Mouse (Mus musculus): ENCODE measurements at regions not wholly inside any gene's neighbourhood (a gene's known extent, or its start where the extent isn't known, plus 50 kb on each side); places are given as distances from the start of the nearest gene placed in this dataset.

DNA sequence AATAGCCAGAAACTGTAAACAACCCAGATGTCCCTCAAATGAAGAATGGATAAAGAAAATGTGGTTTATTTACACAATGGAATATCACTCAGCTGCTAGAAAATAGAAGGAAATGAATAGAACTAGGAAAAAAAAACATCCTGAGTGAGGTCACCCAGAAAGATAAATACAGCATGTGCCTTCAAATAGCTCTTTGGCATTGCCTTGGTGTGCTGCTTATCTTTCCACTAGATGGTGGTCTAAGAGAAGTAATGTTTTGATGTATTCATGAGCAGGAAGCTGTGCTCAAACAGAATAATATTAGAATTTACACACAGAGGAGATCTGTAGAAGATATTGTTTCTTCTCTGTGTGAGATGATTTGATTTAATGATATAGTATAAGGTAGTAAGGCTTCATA is 78.8 kb downstream of the Zfp619 start:
- no peak for DNase-seq (ENCODE audit: low spot score in 2 of 2)

DNA sequence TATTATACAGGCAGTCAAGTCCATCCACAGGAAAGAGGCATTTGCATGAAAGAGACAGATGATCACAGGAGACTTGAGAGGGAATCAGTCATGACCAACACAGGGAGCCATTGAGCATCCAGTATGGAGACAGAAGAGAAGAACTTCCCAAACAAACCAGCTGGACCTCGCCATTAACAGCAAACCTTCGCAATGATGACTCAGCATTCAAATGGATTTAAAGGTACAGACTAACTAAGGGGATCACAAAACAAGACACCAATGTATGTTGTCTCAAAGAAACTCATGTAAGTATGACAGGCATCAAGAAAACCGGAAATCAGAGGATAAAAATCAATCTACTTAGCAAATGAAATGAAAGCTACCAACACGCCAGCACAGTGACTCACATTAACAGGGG is 96.2 kb downstream of the Zfp619 start:
- DNase-seq (ENCODE audit: low spot score in 2 of 2): no peak

DNA sequence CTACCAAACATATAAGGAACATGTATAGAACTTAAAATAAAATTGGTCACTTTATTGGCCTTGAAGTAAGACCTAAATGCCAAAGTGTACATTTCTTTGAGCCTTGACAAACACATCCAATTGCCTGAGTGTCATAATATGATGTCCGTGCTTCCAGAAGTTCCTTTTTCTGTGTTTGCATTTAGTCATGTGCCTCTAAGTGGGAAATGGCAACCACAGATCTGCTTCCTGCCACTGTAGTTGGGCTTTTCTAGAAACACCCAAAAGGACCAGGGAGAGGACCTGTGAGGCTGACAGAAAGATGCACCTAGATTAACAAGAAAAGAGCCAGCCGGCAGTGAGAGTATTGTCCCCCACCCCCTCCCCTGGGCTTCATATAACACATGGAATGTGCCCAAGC is 97.5 kb downstream of the Zfp619 start:
- DNase-seq (ENCODE audit: low spot score in 2 of 2): no peak

DNA sequence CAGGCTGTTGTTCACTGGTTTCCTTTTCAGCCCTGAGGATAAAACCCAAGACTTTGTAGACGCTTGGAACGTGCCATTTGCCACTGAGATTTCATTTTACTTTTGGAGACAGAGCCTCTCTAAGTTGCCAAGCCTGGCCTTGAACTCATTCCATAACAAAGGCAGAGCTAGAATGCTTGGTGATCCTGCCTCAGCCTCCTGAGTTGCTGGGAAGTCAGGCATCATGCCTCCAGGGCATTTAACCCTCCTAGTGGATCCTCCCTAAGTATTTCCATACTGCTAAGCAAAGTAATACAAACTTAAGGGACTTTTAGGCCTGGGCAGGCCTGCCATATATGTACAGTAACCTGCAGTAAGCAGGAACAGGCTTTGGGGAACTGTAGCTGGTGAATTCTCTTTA is 104.2 kb downstream of the Zfp619 start:
- DNase-seq (ENCODE audit: low spot score in 2 of 2): no peak

DNA sequence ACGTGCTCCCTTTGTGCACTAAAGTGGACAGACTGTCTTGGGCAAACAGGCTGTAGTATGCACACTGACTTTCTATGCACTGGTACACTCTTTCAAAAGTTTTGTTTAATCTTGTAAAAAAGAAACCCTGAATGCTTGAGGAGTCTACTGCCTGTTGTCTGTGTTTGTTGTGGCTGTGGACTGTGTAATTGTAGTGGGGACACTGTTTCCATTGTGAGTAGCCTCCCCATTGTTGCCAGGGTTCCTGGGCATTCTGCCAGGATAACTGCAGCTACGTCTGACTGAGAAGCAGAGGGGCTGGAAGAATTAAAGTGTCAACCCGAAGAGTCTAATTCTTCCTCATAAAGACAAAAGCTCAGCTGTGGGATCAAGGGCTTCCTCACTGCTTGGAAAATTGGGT is 115.3 kb downstream of the Zfp619 start:
- no peak for DNase-seq (ENCODE audit: low spot score in 2 of 2)

DNA sequence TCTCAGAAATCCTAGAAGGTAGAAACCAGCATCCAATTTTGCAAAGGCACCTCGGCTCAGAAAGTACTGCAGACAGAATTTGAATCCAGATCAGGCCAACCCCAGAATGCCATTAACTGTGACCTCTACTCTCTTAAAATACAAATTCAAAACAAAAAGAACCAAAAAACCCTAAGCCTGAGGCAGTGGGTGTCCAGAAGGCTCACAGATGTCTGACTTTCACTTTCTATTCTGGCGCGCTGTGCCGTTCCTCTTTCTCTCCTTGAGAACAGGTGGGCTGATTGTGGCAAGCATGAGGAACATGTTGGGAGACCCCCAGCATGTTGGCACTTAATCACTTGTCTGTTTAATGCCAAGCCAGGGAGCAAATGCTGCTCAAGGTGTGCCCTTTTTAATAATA is 124.8 kb downstream of the Zfp619 start:
- DNase-seq (ENCODE audit: low spot score in 2 of 2): no peak

DNA sequence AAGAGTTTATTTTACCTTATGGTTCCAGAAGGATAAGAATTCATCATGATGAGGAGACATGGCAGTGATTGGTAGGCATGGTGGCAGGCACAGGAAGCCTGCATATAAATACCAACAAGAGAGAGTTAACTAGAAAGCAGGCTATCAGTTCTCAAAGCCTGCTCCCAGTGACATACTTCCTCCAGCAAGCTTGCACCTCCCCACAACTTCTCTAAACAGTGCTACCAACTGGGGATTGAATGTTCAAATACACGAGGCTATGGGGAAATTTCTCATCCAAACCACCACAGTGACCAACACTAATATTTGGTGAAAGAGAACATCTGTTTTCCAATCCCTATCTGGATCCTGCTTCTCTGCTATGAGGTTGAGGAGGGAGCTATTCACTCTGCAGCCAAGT is 125.8 kb downstream of the Zfp619 start:
- no peak for DNase-seq (ENCODE audit: low spot score in 2 of 2)

DNA sequence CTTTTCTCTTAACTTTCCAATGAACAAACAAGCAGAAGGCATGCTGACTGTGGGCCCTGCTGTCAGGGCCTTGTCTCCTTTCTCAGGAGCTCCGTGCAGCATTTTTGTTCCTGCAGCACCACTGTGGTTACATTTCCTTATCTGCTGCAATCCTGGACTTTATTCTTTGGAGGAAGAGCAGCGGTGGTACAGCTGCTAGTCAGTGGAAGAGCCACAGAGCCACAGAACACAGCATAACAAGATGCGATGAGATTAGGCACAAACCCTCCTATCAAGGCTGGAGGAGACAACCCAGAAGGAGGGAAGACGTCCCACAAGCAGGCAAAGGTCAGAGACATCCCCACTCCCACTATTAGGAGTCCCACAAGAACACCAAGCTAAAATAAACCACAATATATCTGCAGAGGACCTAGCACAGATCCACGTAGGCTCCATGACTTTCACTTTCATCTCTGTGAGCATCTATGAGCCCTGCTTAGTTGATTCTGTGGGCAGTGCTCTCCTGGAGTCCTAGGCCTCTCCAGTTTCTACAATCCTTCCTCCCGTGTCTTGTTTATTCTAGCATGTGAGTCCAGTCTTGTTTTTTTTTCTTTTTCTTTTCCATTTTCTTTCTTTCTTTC is 133.0 kb downstream of the Zfp619 start:
- DNase-seq (ENCODE audit: low spot score in 2 of 2): no peak

DNA sequence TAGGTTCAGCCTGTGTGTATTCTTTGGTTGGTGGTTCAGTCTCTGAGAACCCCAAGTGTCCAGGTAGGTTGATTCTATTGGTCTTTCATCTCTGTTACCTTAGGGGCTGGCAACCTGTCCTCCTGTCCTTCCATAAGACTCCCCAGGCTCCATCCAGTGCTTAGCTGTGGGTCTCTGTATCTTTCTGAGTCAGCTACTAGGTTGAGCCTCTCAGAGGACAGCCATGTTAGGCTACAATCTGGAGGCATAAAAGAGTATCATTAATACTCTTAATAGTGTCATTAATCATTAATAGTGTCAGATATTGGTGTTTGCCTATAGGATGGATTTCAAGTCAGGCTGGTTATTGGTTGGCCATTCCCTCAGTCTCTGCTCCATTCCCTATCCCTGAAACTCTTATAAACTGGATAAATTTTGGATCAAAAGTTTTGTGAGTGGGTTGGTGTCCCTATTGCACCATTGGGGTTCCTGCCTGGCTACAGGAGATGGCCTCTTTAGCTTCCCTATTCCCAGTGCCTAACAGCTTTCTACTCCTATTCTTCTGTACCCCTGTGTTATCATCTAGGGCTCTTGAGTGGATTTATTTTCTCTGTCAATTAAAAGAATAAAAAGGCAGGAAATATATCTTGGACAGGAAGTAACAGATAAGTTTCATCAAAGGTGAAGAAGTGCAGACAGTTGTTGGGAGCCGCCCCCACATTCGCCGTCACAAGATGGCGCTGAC is 137.2 kb downstream of the Zfp619 start:
- DNase-seq (ENCODE audit: low spot score in 2 of 2): no peak

DNA sequence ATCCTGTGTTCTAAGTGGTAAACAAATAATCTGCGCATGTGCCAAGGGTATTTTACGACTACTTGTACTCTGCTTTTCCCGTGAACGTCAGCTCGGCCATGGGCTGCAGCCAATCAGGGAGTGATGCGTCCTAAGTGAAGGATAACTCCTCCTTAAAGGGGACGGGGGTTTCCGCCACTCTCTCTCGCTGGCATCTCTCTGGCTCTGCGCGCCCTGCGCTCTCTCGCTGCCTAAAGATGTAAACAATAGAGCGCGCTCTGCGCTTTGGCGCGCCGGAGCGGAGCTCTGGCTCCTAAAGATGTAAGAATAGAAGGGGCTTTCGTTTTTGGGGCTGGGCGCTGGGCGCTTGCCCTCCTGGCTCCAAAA is 137.7 kb downstream of the Zfp619 start:
- DNase-seq (ENCODE audit: low spot score in 2 of 2): peak; percentile 10 to 67

DNA sequence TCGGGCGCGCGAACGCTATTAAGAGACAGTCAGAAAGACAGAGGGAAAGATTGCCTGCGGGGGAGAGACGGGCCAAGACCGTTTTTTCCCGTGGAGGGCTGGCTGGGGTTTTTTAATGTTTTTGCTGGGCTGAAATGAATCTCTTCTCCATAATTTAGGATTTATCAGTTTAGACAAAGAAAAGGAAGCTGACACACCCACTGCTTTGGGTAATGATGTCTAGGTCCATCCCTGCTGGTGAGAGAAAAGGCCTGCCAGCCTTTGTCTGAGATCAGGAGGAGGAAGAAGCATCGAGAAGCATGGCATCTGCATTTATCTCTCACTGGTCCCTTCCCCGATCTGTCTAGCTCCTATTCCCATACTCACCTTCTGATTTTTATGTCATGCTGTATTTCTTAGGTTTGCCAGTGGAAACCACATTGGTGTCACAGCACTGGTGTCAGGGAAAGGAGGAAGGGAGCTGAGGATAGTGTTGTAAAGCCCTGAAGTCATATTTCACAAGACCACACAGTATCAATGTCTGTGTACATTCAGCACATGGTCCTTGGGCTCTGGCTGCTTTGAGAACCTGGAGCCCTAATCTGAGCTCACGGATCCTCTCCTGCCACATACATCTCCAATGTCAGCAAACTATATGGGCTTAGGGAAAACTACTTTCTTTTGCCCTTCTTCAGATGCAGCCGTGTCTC is 138.3 kb downstream of the Zfp619 start:
- DNase-seq (ENCODE audit: low spot score in 2 of 2): no peak

DNA sequence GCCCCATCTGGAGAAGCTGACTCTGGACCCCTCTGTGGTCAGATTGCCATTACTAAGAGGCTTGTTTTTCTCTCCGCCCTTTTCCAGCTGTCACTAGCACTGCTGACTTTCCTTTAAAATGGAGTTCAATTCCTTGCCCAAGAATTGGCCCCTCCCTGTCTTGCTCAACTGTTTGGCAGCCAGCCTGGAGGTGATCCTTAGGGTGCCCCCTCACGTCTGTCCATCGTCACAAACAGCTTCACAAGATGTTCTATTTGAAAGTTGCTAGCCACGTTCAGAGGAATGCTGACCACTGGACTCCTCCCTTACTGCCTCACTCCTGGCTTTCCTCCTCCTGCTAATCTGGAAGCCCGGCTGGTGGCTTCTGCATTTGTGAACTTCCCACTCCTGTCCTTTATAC is 142.0 kb downstream of the Zfp619 start:
- no peak for DNase-seq (ENCODE audit: low spot score in 2 of 2)

DNA sequence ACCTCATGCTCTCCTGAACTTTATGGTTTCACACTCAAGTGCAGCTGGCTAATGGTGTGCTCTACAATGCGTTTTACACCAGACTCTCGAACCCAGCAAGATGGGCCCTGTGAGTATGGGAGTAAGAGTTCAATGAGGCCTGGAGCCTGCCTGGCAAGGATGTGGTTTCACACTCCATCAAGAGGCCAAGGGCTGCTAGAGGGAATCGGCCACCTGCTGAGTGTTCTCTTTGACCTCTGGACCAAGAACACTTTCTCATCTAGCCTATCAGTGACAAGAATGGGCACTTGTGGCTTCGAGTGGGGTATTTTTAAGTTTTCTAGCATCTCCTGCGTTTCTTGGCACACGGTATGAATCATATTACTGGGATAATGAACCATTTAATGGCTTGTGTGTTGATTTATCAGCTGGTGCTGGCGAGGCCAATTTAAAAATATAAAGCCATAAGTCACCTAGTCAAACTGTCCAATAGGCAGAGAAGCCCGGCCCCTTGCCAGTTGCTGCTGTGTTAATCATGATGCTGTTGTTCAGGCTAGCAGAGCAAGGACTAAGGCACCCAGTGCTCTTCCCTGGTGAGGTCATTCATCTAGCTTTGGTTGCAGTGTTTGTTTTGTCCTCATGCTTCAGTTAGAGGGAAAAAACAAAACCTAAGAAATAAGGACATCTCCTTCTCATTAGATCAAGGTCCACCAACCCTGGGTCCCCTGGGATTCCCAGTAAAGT is 157.7 kb downstream of the Zfp619 start:
- no peak for DNase-seq (ENCODE audit: low spot score in 2 of 2)

DNA sequence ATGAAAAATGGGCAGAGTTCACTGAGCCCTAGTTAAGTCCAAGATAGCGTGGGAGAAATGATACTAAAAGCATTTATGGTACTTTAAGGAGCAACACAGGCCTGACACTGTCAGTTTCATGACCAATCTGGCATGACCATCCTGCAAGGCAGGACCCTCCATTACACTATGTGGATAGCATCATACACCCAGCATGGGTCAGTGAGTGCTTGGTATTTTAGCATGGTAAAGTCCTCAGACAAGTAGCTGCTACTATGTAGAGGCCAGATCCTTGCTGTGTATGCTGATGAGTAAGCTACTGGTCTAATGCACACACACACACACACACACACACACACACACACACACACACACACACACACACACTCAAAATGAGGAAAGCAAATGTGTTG is 158.3 kb downstream of the Zfp619 start:
- DNase-seq (ENCODE audit: low spot score in 2 of 2): no peak

DNA sequence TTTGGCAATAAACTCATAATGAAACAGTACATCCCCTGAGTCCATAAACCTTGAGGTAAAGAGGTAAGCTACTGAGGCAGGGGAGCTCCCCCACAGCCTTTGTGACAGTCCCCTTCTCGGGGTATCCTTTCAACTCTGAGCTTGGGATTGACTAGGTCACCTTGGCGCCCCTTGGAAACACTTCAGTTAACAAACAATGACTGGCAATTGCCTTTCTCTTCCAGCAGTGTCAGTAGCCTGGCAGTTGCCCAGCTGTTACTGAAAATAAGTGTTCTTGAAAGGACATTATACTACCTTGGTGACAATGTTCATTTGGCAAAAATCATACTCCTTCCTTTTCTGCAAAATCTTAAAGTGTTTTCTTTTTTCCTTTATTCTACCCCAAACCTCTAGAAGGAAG is 162.8 kb downstream of the Zfp619 start:
- DNase-seq (ENCODE audit: low spot score in 2 of 2): no peak

DNA sequence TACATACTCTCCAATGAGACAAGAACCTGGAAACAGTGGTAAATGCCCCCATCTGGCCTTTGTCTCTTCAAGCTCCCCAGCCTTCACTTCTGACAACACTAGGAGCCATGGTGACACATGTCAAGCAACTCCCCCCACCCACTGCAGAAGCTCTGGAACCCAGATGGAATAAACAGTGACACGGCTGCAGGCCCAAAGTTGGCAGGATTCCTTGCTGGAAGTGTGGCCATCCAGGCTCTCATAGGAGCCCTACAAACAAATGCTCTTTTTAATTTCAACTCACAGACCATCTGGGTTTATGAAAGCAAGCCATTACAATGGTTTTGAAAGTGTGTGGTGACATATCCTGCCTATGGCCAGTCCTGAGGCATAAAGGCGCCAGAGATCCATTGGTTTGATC is 179.0 kb downstream of the Zfp619 start:
- DNase-seq (ENCODE audit: low spot score in 2 of 2): no peak

DNA sequence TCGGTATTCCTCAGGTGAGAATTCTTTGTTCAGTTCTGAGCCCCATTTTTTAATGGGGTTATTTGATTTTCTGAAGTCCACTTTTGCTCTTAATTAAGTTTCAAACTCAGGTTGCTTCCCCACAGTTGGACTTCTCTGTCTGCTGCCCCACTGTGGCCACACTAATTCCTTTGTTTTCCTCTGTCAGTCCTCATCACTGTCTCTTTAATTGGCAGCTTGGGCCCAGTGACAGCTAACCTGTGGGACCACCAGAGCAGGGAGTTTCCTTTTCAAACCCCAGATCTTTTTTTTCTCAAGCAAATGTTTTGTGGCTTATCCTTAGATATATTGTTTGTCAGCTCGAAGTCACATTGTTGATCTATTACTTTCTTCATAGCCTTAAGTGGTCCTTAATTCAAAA is 183.9 kb downstream of the Zfp619 start:
- DNase-seq (ENCODE audit: low spot score in 2 of 2): no peak

DNA sequence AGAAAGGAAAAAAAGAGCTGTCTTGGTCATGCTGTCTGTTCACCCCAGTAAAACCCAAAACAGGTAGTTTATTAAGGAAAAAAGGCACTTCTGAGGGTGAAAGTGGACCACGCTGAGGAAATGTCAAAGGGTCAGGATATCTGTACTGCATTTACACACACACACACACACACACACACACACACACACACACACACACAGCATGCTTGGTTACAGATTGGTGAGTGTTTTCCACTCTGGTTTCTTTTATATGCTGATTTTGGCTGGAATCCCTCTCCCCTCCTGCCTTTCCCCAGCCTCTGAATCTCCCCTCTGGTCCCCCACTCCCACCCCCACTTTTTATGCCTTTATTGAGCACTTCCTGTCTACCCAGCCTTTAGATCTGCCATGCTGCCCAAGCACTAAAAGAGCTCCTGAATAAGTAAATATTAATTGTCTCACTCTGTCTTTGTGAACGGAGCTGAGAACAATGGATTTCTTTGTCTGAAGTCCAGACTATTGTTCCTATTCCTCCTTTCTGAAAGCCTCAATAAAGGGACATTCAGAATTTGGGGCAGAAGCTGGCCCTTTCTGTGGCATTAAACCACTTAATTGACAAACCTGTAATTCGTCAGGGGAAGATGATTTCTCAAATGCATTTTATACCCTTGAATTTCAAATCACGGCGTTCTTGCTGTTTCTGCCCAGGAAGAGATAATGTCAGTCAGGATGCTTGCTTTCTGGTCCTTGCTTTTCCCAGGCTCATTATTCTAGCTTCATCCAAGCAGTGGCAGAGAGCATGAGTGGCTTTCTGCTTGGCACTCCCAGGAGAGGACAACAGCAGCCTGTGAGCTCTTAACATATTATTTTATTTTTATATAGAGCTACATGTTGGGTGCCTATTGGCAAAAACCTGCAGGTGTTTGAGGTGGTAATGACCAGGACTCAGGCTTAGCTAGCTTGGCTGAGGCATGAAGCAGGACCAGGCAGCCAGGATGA is 187.8 kb downstream of the Zfp619 start:
- no peak for DNase-seq (ENCODE audit: low spot score in 2 of 2)

DNA sequence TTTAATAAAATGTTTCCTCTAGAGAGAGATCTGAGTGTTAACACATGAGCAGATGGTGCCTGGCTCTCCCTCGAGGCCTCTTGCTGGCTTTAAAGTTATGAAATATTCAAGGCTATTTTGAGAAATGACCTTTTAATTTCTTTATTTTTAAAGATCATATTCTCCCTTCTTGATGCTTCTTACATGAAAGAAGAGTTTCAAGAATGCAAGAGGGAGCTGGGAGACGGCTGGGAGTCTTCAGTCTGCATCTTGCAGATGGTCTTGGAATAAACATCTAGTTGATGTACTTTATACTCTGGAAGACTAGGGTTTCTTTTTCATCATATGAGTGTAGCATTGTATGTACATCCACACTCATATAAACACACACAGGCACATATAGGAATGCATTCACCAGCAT is 189.0 kb downstream of the Zfp619 start:
- DNase-seq (ENCODE audit: low spot score in 2 of 2): no peak

DNA sequence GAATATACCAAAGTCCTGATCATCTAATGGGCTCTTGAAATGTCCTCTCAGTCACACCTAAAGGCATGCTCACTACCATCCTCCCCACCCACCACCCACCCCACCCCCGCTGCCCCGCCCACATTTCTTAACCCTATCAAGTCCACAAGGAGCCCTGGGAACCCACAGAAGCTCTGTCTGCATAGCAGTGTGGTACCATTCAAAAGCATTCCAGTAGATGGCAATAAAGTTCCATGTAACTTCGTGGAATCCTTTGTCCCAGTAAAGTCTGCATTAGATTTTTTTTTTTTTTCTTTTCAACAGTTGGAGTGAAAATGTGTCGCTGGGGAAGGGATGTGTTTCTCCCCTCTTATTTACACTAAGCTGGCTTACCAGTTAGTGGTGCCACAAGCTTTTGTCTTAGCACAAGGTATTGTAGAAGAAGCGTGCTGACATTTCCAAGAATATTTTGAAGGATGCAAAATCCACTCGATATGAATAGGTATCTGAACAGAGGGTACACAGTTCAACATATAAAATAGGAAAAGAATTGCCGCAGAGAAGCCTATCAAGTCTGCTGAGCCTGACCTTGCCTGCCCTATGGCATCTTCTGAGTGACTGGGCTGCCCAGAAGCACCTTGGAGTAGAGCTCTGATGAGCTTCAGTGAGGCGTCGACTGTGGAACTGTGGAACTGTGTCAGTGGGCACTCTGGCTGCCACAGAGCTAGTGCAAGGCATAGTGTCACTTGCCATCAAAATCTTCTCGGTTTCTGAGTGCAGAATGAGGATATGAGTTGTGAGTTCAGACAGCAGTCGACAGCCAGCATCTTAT is 199.0 kb downstream of the Zfp619 start:
- no peak for DNase-seq (ENCODE audit: low spot score in 2 of 2)
